Mouse (Mus musculus) small intestine, adult 2 months (tissue): ENCODE measurements around the gene Scn2a. TPM values are rescaled to one million over a fixed set of nuclear protein-coding genes. Genes with fewer than 3 reads are reported as not detected.

ENCODE experiments used
- H3K27ac ChIP-seq: fragments of 200-500 bp; 2 replicates; pipeline ENCODE4 v1.5.1; 2012; ENCODE audit warnings: low read depth, low read length, control low read depth, inconsistent platforms; ENCODE audit not compliant: insufficient read depth
- H3K27me3 ChIP-seq: fragments of 200-500 bp; 2 replicates; pipeline ENCODE4 v1.6.1; 2012; ENCODE audit warnings: mild to moderate bottlenecking, moderate library complexity, low read length, inconsistent platforms; ENCODE audit not compliant: control insufficient read depth, insufficient read depth
- H3K36me3 ChIP-seq: fragments of 200-500 bp; 2 replicates; pipeline ENCODE4 v1.6.1; 2012; ENCODE audit warnings: mild to moderate bottlenecking, low read length, control low read depth, inconsistent platforms; ENCODE audit not compliant: control insufficient read depth, insufficient read depth
- H3K4me1 ChIP-seq: fragments of 200-500 bp; 2 replicates; pipeline ENCODE4 v1.6.1; 2012; ENCODE audit warnings: low read length, inconsistent platforms, mixed read lengths; ENCODE audit not compliant: control insufficient read depth, insufficient read depth, insufficient read length
- H3K4me3 ChIP-seq: fragments of 200-500 bp; 2 replicates; pipeline ENCODE4 v1.5.1; 2012; ENCODE audit warnings: low read depth, mild to moderate bottlenecking, control low read depth, inconsistent platforms, low read length, moderate library complexity
- CTCF ChIP-seq: fragments of 200-500 bp; IDR thresholded peaks from 2 replicates; pipeline ENCODE4 v1.5.1; 2012; ENCODE audit warnings: low read depth, mild to moderate bottlenecking, control low read depth, inconsistent platforms, low read length, moderate library complexity, mixed read lengths; ENCODE audit not compliant: insufficient replicate concordance, insufficient read length; ENCODE audit errors: extremely low read depth
- POLR2A ChIP-seq: fragments of 200-500 bp; IDR thresholded peaks from 2 replicates; pipeline ENCODE4 v1.6.1; 2012; ENCODE audit warnings: low read depth, mild to moderate bottlenecking, control low read depth, inconsistent platforms, low read length, moderate library complexity
- WGBS: fragments of 180-500 bp; shearing (Covaris S2); methylation state at CpG from one replicate; pipeline ENCODE4 v1.1.7; 2018; 5-methylcytosine and 5-hydroxymethylcytosine counted together
- polyA plus RNA-seq: library from polyadenylated mRNA; depleted of rRNA; stranded (reverse); fragments of >200 nt; gene quantifications from 2 replicates; pipeline ENCODE4 v1.2.3, GENCODE M21; 2012

Gene Scn2a
- polyA plus RNA-seq, 1 experiment, result 0.04 TPM

- 70% methylated on average over 7 of the region's 7 CpGs for WGBS
- H3K27ac ChIP-seq, result no peak overlapping the region
- H3K4me3 ChIP-seq, result no peak overlapping the region
- no peaks in the 10 kb centered on the region for H3K27me3 ChIP-seq
- no peak for TF ChIP-seq CTCF
- no peaks in the 10 kb centered on the region for H3K4me1 ChIP-seq
- no peaks in the 10 kb centered on the region for H3K36me3 ChIP-seq
Measured at GRCm38 (mm10) chr2:65652636-65653035, 32.1 kb downstream of the Scn2a start.

- 37% methylated on average over 4 of the region's 4 CpGs for WGBS
- TF ChIP-seq CTCF (no peak), POLR2A (no peak)
- H3K27me3 ChIP-seq, result no peaks in the 10 kb centered on the region
Measured at GRCm38 (mm10) chr2:65657031-65657430, 36.5 kb downstream of the Scn2a start.

GRCm38 (mm10) chr2:65658430-65658829 lies 37.9 kb downstream of the Scn2a start:
- no peak for TF ChIP-seq CTCF
- no peak for TF ChIP-seq POLR2A
- Histone ChIP-seq H3K4me1 (no peaks in the 10 kb centered on the region), H3K4me3 (no peak overlapping the region), H3K27ac (no peak overlapping the region), H3K27me3 (no peaks in the 10 kb centered on the region), H3K36me3 (no peaks in the 10 kb centered on the region)
- WGBS, result 80% methylated on average over 8 of the region's 8 CpGs

More at GRCm38 (mm10) chr2:65657031-65657430, 36.5 kb downstream of the Scn2a start:
- H3K36me3 ChIP-seq, result no peaks in the 10 kb centered on the region
- H3K4me1 ChIP-seq, result no peaks in the 10 kb centered on the region
- H3K27ac ChIP-seq, result no peak overlapping the region
- H3K4me3 ChIP-seq, result no peak overlapping the region

GRCm38 (mm10) chr2:65663892-65664291 lies 43.3 kb downstream of the Scn2a start:
- TF ChIP-seq POLR2A, result no peak
- no peak for TF ChIP-seq CTCF

DNA sequence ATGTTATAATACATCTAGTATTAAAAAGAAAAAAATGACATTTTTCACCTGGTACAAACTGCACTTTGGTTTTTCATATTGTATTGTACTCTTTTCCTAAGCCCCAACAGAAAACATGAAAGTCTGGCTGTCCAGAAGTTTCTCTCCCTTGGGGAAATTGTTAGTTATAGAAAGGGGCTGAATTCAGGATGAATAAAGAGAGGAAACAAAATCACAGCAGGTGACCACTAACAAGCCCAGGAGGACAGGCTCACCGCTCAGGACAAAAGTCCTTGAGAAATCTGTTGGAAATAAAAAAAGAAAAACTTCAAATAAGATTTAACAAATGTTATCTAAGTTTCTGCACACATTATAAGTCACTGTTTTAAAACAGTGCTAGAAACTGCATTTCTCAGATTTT lies 43.9 kb downstream of the Scn2a start:
- H3K27me3 ChIP-seq, result no peaks in the 10 kb centered on the region
- TF ChIP-seq POLR2A, result no peak
- TF ChIP-seq CTCF, result no peak
- no peaks in the 10 kb centered on the region for H3K36me3 ChIP-seq
- H3K4me1 ChIP-seq, result no peaks in the 10 kb centered on the region
- H3K4me3 ChIP-seq, result no peak overlapping the region
- no peak overlapping the region for H3K27ac ChIP-seq
- WGBS, result 66% methylated on average over 1 of the region's 1 CpGs

More at GRCm38 (mm10) chr2:65663892-65664291, 43.3 kb downstream of the Scn2a start:
- Histone ChIP-seq H3K36me3 (no peaks in the 10 kb centered on the region), H3K4me1 (no peaks in the 10 kb centered on the region), H3K27me3 (no peaks in the 10 kb centered on the region), H3K27ac (no peak overlapping the region), H3K4me3 (no peak overlapping the region)

DNA sequence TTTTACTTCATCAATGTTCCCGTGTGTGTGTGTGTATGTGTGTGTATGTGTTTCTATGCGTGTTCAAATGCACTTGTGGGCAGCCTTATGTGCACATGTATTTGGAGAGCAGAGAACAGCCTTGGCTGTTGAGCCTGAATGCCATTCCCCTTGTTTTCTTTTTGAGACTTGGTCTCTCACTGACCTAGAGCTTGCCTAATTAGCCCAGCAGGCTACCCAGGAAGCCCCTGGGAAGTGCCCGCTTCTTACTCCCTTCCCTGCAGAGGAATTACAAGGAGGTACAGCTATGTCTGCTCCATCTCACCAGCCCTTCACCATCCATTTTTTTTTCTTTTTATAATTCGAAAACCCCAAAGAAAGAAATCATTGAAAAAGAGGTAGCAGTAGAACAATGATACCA lies 44.6 kb downstream of the Scn2a start:
- H3K27me3 ChIP-seq, result no peaks in the 10 kb centered on the region
- H3K4me1 ChIP-seq, result no peaks in the 10 kb centered on the region
- 62% methylated on average over 4 of the region's 4 CpGs for WGBS
- H3K36me3 ChIP-seq, result no peaks in the 10 kb centered on the region
- TF ChIP-seq POLR2A (no peak), CTCF (no peak)
- H3K27ac ChIP-seq, result no peak overlapping the region
- H3K4me3 ChIP-seq, result no peak overlapping the region

- WGBS, result 44% methylated on average over 18 of the region's 18 CpGs
Measured at GRCm38 (mm10) chr2:65667590-65668436, 47.2 kb downstream of the Scn2a start.

More at GRCm38 (mm10) chr2:65667590-65668436, 47.2 kb downstream of the Scn2a start:
- Histone ChIP-seq H3K4me3 (no peak overlapping the region), H3K4me1 (no peaks in the 10 kb centered on the region), H3K27ac (no peak overlapping the region), H3K27me3 (no peaks in the 10 kb centered on the region), H3K36me3 (no peaks in the 10 kb centered on the region)
- TF ChIP-seq POLR2A (no peak), CTCF (no peak)
